Mouse (Mus musculus): ENCODE measurements around the gene Spdye4b. TPM values are rescaled to one million over a fixed set of nuclear protein-coding genes. Genes with fewer than 3 reads are reported as not detected.
A peak's percentile ranks its signal among the peaks of the same experiment; 100 is the strongest.
"Not testable (repeated sequence)": the region's sequence is repeated elsewhere in the genome, so short reads cannot be mapped to it uniquely, and the experiment has no call there.

Spdye4b gene
- 0.37 and 0.70 TPM in 2 replicates for total RNA-seq (2017)

DNA sequence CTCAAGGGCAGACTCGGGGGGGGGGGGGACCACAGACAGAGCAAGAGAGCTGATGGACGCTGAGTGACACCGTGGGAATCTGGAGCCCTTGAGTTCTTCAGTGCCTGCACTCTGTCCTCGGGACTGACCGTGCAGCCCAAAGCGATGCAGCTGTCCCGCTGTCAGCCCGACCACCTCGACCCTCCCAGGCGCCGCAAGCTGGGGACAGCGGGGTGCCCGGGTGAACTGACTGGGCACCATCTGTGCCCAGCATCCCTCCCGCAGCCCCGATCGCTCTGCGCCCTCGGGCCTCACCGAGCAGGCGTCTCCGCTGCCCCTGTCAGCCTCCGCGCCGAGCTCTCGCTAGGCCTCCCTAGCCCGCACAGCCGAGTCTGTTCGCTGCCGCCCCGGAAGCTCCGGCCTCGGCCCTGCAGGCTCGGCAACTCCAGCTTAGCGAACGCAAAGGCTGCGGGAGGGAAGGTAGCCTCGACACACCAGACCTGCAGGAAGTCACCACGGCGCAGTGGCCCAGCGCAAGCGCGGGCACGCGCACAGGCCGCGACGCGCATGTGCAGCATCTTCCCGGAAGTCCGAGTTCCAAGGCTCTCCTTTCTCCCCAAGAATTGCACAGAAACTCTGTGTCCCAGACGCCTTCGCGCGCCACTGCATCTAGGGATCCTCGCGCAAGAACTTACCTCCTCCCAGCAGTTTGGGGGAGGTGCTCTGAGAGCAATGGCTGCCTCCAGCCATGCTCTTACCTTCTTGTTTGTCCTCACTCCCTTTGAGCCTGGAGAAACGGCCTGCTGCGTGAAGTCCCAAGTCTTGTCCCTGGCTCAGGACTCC lies at the start of gene Spdye4b, which contains the start of gene Rbak:
TSS of gene Spdye4b (plus strand) at position 763 of the 822 bp plus-strand sequence.
TSS of gene Rbak (minus strand) at position 521 of the 822 bp plus-strand sequence.
- ATAC-seq (ENCODE audit: extremely low read depth, insufficient number of reproducible peaks, low FRiP score, poor library complexity, severe bottlenecking) = peak; percentile 70

DNA sequence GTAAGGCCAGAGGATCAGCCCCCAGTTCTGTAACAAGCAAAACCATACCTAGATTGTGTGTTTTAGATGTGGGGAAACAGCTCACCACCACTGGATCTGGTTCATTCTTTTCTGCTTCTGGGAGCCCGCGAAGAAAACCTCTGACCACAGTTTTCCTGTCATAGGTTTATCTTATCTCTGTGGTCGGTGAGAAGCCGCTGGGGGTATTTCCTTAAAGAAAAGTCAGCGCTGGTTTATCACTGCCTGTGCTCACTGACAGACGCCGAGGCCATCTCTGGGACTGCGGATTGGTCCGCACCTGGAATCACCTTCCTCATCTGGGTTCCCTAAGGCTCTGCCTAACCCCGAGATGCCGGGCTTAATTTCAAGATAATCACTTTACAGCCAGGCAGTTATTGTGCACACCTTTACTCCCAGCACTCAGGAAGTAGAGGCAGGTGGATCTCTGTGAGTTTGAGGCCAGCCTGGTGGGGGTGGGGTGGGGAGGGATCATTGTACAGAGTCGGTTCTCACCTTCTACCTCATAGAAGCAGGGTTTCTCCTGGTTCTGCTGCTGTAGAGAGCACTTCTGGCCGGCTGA lies 47.8 kb upstream of the Spdye4b start:
- ATAC-seq (ENCODE audit: extremely low read depth, insufficient number of reproducible peaks, low FRiP score, poor library complexity, severe bottlenecking) = no peak

- ATAC-seq (ENCODE audit: extremely low read depth, insufficient number of reproducible peaks, low FRiP score, poor library complexity, severe bottlenecking) = not testable (repeated sequence)
Observed at GRCm38 (mm10) chr5:143134216-143135010, 46.4 kb upstream of the Spdye4b start.

- no peak for ATAC-seq (ENCODE audit: extremely low read depth, insufficient number of reproducible peaks, low FRiP score, poor library complexity, severe bottlenecking)
Observed at GRCm38 (mm10) chr5:143135042-143135441, 45.8 kb upstream of the Spdye4b start.

GRCm38 (mm10) chr5:143137580-143137979 lies 43.2 kb upstream of the Spdye4b start:
- ATAC-seq (ENCODE audit: extremely low read depth, insufficient number of reproducible peaks, low FRiP score, poor library complexity, severe bottlenecking) = no peak

- no peak for ATAC-seq (ENCODE audit: extremely low read depth, insufficient number of reproducible peaks, low FRiP score, poor library complexity, severe bottlenecking)
Observed at GRCm38 (mm10) chr5:143147481-143147880, 33.3 kb upstream of the Spdye4b start, which contains the start of gene Olfr718-ps1. Gene Olfr718-ps1, minus strand, starts transcription at chr5:143147581.

DNA sequence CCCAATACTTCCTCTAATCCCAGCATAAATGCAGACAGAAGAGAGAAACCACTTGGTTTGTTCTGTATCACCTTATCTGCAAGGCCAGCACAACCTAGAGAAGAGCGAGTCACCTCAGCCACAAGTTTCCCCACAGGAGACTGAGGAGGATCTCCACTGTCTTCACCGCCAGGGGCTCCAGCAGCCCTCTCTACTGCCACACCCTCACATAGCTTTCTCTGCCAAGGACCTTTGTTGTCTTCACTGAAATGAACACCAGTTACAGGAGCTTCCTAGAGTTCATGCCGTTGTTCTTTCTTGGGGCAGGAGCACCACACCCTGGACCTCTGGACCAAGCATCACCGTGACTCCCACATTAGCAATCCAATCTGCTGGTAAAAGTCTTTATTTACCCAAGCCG lies 32.2 kb upstream of the Spdye4b start:
- no peak for ATAC-seq (ENCODE audit: extremely low read depth, insufficient number of reproducible peaks, low FRiP score, poor library complexity, severe bottlenecking)

GRCm38 (mm10) chr5:143149536-143149935 lies 31.3 kb upstream of the Spdye4b start:
- ATAC-seq (ENCODE audit: extremely low read depth, insufficient number of reproducible peaks, low FRiP score, poor library complexity, severe bottlenecking) = no peak

- ATAC-seq (ENCODE audit: extremely low read depth, insufficient number of reproducible peaks, low FRiP score, poor library complexity, severe bottlenecking) = no peak
Observed at GRCm38 (mm10) chr5:143150044-143150443, 30.8 kb upstream of the Spdye4b start.

DNA sequence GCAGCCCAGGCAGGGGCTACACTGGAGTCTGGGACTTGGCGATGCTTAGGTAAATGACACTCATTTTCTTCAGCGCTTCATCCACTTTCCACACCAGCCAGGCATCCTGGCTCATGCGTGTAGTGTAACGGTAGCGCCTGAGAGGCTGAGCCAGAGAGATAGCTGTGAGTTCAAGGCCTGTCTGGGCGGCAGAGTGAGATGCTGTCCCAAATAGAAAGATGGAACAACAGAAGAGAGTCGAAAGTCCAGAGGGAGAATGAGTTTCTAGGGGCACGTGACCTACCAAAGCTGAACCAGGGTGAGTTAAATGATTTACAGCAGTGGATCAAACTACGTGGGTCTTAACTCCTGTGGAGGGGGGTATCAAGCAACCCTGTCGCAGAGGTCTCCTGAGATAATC lies 27.1 kb upstream of the Spdye4b start:
- ATAC-seq (ENCODE audit: extremely low read depth, insufficient number of reproducible peaks, low FRiP score, poor library complexity, severe bottlenecking) = no peak

DNA sequence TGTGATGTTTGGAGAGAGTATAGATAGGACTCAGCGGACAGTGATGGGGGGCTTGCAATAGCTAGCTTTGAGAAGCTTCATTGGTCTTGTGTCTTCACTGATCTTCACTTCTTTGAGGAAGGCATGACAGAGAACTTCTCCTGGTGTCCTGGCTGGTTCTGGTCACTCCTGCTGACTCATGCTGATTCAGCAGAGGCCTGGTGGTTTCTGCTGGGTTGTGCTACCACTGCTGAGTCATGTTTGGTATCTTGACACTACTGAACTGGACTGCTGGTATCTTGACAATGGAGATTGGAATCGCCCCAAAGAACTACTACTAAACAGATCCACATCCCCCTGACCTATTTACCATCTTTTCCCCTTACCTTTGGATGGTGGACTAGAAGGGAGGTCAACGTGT lies 25.3 kb upstream of the Spdye4b start:
- no peak for ATAC-seq (ENCODE audit: extremely low read depth, insufficient number of reproducible peaks, low FRiP score, poor library complexity, severe bottlenecking)

GRCm38 (mm10) chr5:143165508-143166070 lies 15.2 kb upstream of the Spdye4b start:
- ATAC-seq (ENCODE audit: extremely low read depth, insufficient number of reproducible peaks, low FRiP score, poor library complexity, severe bottlenecking) = peak; percentile 40; the same call in 1 of the 2 replicates

- no peak for ATAC-seq (ENCODE audit: extremely low read depth, insufficient number of reproducible peaks, low FRiP score, poor library complexity, severe bottlenecking)
Observed at GRCm38 (mm10) chr5:143175970-143176369, 4.8 kb upstream of the Spdye4b start.

DNA sequence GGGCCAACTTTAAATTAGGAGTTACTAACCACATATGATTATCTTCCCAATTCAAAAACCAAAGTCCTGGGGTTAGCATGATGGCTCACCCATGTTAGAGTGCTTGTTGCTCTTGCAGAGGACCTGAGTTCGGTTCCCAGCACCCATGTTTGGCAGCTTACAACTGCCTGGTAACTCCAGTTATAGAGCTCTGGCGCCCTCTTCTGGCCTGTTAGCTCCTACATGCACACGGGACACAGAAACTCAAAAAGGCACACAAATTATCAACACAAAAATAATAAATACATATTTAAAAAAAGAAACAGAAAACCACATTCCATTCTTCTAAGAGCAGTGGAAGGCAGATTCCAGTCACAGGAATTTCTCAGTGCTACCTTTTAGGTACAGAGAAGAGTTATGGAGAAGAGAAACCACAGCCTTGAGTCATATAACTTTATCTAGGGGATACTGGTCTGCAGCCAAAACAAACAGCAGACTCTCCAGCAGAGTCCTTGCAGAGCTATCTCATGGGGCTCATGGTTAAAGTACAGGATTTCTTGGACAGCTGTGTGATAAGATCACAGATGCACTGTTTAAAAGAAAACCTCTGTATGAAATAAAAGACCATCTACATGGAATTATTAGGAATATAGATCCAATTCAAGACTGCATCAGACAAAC lies 3.1 kb upstream of the Spdye4b start:
- no peak for ATAC-seq (ENCODE audit: extremely low read depth, insufficient number of reproducible peaks, low FRiP score, poor library complexity, severe bottlenecking)

- ATAC-seq (ENCODE audit: extremely low read depth, insufficient number of reproducible peaks, low FRiP score, poor library complexity, severe bottlenecking) = no peak
Observed at GRCm38 (mm10) chr5:143179179-143179578, 1.6 kb upstream of the Spdye4b start.

DNA sequence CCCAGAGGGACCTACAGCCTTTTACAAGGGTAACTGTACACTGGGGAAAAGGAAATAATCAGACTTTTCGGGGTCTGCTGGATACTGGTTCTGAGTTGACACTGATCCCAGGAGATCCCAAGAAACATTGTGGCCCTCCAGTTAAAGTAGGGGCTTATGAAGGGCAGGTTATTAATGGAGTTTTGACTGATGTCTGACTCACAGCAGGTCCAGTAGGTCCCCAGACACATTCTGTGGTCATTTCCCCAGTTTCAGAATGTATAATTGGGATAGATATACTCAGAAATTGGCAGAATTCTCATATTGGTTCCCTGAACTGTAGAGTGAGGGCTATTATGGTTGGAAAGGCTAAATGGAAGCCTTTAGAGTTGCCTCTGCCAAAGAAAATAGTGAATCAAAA lies 7.2 kb downstream of the Spdye4b start:
- ATAC-seq (ENCODE audit: extremely low read depth, insufficient number of reproducible peaks, low FRiP score, poor library complexity, severe bottlenecking) = not testable (repeated sequence)

- ATAC-seq (ENCODE audit: extremely low read depth, insufficient number of reproducible peaks, low FRiP score, poor library complexity, severe bottlenecking) = no peak
Observed at GRCm38 (mm10) chr5:143192806-143193205, 12.0 kb downstream of the Spdye4b start.

- ATAC-seq (ENCODE audit: extremely low read depth, insufficient number of reproducible peaks, low FRiP score, poor library complexity, severe bottlenecking) = not testable (repeated sequence)
Observed at GRCm38 (mm10) chr5:143194747-143195146, 13.9 kb downstream of the Spdye4b start.

- ATAC-seq (ENCODE audit: extremely low read depth, insufficient number of reproducible peaks, low FRiP score, poor library complexity, severe bottlenecking) = no peak
Observed at GRCm38 (mm10) chr5:143195166-143195565, 14.3 kb downstream of the Spdye4b start.
